Mouse (Mus musculus) heart, postnatal 0 days (tissue): ENCODE measurements at regions not wholly inside any gene's neighbourhood (a gene's known extent, or its start where the extent isn't known, plus 50 kb on each side); places are given as distances from the start of the nearest gene placed in this dataset.

Source experiments
- CTCF ChIP-seq: IDR thresholded peaks from 2 replicates; pipeline ENCODE4 v1.5.1; 2016; ENCODE audit warnings: antibody characterized with exemption, control low read depth, low read depth
- EP300 ChIP-seq: IDR thresholded peaks from 2 replicates; pipeline ENCODE4 v1.6.1; 2016; ENCODE audit warnings: antibody characterized with exemption, low read depth

DNA sequence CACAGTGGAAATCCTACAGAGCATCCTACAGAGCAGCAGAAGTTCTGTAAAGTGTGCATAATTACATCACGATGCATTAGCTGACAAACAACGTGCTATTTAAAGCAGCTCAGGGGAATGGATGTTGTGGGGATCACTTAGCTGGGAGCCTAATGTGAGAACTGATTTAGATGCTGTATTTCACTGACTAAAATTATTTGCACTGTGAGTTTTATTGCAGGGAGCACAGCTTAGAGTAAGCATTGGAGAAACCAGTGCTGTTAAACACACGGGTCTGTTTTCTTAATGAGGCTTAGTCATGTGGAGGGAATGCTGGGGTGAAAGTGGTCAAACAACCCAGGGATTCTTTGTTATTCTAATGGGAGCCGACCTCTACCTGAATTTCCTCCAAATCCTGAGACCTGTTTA, 197.1 kb upstream of the Adcy2 start:
- TF ChIP-seq CTCF (no peak), EP300 (no peak)
